Mouse (Mus musculus) midbrain, embryonic 10.5 days (tissue): Measurements from ENCODE around the gene Ptk6. TPM values are rescaled to one million over a fixed set of nuclear protein-coding genes. Genes with fewer than 3 reads are reported as not detected.

Experiments used
- polyA plus RNA-seq: library from polyadenylated mRNA; unstranded; fragments of >200 nt; fragmentation: Nextera tagmentation; extraction: Ambion mirVana; gene quantifications from 2 replicates; pipeline ENCODE4 v1.2.1, GENCODE M21; 2016

Ptk6 gene
- polyA plus RNA-seq, 1 experiment from 2014 or later, result not detected

Other genes starting within 250 kb of the Ptk6 start
- gene Nkain4, start 248.1 kb downstream of the Ptk6 start, polyA plus RNA-seq, result 43.7 and 59.7 TPM in 2 replicates
- gene Arfgap1, start 235.6 kb downstream of the Ptk6 start, polyA plus RNA-seq, result 81.6 and 87.1 TPM in 2 replicates
- gene Col20a1, start 216.3 kb downstream of the Ptk6 start, polyA plus RNA-seq, result 0.14 and 0.52 TPM in 2 replicates
- 17.9 and 23.8 TPM in 2 replicates for gene Chrna4, start 159.2 kb downstream of the Ptk6 start, polyA plus RNA-seq
- 3.5 and 9.7 TPM in 2 replicates for gene Kcnq2, start 67.5 kb downstream of the Ptk6 start, polyA plus RNA-seq
- 0.29 TPM in 1 of 2 replicates, not detected in the other for gene Eef1a2, start 45.8 kb downstream of the Ptk6 start, polyA plus RNA-seq
- 375 and 418 TPM in 2 replicates for gene Ppdpf, start 15.5 kb downstream of the Ptk6 start, polyA plus RNA-seq
- 0.10 and 0.20 TPM in 2 replicates for gene Srms, start 10.4 kb upstream of the Ptk6 start, polyA plus RNA-seq
- gene Fndc11, start 17.2 kb upstream of the Ptk6 start, polyA plus RNA-seq, result 0.10 and 0.15 TPM in 2 replicates
- 0.62 and 0.78 TPM in 2 replicates for gene Helz2, start 39.2 kb upstream of the Ptk6 start, polyA plus RNA-seq
- gene Gmeb2, start 85.2 kb upstream of the Ptk6 start, polyA plus RNA-seq, result 18.1 and 21.8 TPM in 2 replicates
- gene Stmn3, start 111.7 kb upstream of the Ptk6 start, polyA plus RNA-seq, result 133 and 240 TPM in 2 replicates
- 61.5 and 71.4 TPM in 2 replicates for gene Rtel1, start 117.0 kb upstream of the Ptk6 start, polyA plus RNA-seq
- gene Zgpat, start 162.1 kb upstream of the Ptk6 start, polyA plus RNA-seq, result 45.0 and 50.5 TPM in 2 replicates
- gene Arfrp1, start 162.6 kb upstream of the Ptk6 start, polyA plus RNA-seq, result 79.2 and 85.6 TPM in 2 replicates
- 26.0 and 32.2 TPM in 2 replicates for gene Lime1, start 177.3 kb upstream of the Ptk6 start, polyA plus RNA-seq